Mouse (Mus musculus) mesoderm, embryonic 11.5 days (tissue): ENCODE results near the gene Hspa1b.
"Not testable (repeated sequence)": the region's sequence is repeated elsewhere in the genome, so short reads cannot be mapped to it uniquely, and the experiment has no call there.

ENCODE experiments used
- DNase-seq: peaks from one replicate; pipeline ENCODE4 v3.0.0-alpha.2; 2012; ENCODE audit warnings: low read depth, low spot score

Gene Hspa1b

DNA sequence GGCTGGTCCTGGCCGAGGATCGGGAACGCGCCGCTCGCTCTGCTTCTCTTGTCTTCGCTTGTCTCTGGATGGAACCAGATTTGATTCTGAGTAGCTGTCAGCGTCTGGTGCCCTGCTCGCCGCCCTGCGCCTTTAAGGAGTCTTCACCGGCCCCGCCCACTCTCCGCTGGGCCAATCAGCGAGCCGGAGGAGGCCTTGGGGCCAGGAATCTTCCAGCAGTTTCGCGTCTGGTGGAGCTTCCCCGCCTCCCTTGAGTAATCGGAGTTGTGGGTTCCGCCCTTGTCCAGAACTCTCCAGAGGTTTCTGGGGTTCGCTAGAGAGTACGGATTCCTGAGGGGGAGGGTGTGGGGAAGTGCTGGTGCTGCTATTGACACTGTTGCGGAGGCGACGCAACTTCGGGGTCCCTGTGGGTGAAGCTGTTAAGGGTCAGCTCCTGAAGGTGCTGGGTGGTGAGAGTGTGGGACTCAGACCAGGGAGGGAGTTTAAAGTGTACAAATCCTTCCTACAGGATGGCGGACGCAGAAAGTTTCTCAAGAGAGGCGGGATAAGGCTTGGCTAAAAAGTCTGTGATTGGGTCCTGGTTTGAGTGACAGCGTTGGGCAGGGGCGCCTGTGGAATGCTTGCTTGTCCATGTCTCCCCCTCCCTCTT, at the start of gene Hspa1b:
Gene Hspa1b, minus strand, starts transcription at position 109 of the 649 bp plus-strand sequence.
- DNase-seq: peak; percentile 80

- no peak for DNase-seq
Observed at GRCm38 (mm10) chr17:35007387-35007991, 48.5 kb upstream of the Hspa1b start.

GRCm38 (mm10) chr17:35005902-35006301, 46.9 kb upstream of the Hspa1b start:
- not testable (repeated sequence) for DNase-seq

DNA sequence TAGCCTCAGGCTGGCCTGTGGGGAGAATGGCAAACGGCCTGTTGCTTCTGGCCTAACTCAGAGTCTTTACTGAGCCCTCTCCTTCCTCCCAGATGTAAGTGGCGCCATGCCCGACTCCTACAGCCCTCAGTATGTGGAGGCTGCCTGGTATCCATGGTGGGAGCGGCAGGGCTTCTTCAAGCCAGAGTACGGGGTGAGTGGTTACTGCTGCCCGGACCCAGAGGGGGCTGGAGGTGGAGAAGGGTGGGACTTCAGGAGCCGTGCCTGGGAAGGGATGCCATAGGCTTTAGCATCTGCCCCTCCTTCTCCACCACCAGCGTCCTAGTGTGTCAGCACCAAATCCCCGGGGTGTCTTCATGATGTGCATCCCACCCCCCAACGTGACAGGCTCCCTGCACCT, 46.1 kb upstream of the Hspa1b start:
- DNase-seq: no peak

DNA sequence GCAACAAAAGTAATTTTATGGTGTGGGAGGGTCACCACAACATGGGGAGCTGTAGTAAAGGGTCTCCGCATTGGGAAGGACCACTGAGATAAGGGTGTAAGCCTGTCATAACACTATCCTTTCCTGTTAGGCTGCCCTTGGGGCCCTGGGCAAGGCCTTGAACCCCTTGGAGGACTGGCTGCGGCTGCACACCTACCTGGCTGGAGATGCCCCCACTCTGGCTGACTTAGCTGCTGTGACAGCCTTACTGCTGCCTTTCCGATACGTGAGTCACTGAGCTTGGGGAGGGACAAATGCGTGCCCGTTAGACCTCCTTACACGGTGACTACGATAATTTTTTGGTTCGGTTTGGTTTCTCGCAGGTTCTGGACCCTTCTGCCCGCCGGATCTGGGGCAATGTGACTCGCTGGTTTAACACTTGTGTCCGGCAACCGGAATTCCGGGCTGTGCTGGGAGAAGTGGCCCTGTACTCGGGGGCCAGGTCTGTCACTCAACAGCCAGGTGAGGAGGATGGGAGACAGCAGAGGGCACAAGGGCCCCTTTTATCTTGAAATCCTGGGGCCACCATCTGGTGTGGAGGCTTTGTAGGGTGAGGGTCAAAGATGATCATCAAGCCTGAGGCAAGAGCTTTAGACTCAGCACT, 45.2 kb upstream of the Hspa1b start:
- no peak for DNase-seq

GRCm38 (mm10) chr17:35003022-35003838, 44.2 kb upstream of the Hspa1b start:
- no peak for DNase-seq

DNA sequence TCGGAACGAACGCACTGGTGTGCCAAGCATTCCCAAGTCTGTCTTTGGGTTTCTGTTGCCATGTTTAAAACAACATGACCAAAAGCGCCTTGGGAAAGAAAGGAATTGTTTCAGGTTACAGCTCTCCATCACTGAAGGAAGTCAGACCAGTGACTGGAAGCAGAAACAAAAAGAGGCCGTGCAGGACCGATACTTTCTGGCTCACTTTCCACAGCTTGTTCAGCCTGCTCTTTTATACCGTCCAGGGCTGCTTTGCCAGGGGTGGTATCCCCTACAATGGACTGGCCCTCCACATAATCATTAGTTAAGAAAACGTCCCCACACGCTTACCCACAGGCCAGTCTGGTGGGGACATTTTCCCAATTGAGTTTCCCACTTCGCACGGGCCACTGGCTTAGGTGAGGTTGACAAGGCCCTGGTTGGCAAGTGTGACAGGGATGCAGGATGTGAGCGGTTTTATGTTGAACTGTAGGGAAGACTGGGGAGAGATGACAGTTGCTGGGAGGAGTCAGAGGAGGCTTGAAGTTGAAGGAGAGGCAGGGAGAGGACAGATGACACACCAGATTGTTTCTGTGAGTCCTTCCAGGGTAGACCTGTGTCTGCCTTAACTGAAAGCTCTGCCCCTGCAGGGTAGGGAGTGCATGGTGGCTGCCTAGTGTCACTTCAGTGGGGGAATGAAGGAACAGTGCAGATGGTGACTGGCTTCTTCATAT, 43.3 kb upstream of the Hspa1b start:
- no peak for DNase-seq

DNA sequence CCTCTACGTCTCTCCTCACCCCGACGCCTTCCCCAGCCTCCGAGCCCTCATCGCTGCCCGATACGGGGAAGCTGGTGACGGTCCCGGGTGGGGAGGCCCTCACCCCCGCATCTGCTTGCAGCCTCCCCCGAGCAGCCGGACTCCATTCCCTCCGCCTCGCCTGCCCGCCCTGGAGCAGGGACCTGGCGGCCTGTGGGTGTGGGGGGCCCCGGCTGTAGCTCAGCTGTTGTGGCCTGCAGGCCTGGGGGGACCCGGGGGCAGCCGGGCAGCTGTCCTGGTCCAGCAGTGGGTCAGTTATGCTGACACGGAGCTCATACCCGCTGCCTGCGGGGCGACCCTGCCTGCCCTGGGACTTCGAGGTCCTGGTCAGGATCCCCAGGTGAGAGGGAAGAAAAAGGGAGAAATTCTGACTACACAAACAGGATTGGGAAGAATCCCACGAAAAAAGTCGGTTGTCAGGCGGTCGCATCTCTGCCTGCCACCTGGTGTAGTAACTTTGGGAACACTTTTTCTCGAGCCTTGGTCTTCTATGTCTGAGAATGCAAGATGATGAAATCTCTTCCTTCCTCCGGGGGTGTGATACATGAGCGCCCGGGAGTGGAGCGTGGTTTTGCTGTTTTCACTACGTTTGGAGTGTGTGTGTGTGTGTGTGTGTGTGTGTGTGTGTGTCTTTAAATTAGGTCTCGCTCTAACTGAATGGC, 42.6 kb upstream of the Hspa1b start:
- no peak for DNase-seq

DNA sequence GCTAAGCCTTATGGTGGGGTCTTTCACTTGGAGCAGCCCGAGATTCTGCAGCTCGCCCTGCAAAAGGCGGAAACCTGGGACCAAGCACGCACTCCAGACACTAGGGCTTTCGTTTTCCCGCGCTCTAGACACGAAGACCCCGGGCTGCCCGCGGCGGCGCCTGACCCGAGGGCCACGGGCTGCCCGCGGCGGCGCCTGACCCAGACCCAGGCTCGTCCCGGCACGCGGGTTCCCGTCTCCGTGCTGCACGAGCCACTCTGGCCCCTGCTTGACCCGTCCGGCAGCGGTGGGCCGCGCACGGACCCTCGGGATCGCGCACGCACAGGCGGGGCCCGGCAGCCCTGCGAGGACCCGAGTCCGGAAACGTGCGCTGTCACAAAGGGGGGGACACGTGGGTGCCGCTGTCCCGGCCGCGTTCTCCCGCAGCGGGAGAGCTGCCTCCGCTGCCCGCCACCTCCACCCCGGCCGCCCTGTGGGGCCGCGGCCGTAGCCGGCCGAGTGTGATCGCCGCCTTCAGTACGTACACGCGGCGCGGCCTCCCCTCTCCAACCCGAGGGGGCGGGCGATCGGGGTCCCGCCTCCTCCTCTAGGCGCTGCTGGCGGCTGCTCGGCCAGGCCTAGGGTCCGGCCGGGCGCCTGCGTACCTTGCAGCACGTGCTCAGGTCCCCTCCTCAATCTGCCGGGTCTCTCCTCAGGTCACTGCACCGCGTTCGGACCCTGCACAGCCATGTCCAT, 41.8 kb upstream of the Hspa1b start, which contains the start of gene Vars:
Gene Vars, plus strand, starts transcription at position 271 of the 735 bp plus-strand sequence.
- peak; percentile 92 for DNase-seq

GRCm38 (mm10) chr17:34999871-35000716, 41.1 kb upstream of the Hspa1b start:
- not testable (repeated sequence) for DNase-seq

- no peak for DNase-seq
Observed at GRCm38 (mm10) chr17:34998526-34999430, 39.7 kb upstream of the Hspa1b start.

DNA sequence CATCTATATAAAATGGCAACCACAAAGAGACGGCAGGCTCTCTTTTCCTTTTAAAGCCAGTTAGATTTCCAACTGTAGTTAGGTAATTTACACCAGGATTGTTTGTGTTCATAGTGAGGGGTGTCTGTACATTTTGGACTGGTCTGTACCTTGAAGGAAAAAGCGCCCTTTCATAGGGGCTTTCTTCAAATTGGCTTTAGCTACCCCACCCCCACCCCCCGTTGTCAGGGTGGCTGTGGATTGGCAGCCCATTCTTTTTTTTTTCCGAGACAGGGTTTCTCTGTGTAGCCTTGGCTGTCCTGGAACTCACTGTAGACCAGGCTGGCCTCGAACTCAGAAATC, 38.1 kb upstream of the Hspa1b start:
- no peak for DNase-seq

- DNase-seq: no peak
Observed at GRCm38 (mm10) chr17:34996411-34997141, 37.5 kb upstream of the Hspa1b start.

DNA sequence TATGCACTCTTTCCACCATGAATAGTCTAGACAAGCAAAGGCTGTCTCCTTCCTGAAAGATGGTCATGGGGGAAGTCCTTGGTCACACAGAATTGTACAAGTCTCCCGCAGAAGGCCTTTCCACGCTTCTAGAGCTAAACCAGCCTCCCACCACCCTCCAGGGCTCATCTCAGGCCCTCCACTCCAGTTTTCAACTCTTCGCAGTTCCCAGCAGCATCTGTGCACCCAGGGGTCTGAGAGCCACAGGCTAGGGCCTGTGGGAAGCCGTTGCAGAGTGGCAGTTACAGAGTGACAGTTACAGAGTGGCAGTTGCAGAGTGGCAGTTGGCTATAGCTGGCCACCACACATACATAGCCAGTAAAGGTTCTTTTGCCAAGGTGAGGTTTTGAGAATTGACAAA, 36.9 kb upstream of the Hspa1b start:
- DNase-seq: not testable (repeated sequence)

- not testable (repeated sequence) for DNase-seq
Observed at GRCm38 (mm10) chr17:34995192-34995591, 36.2 kb upstream of the Hspa1b start.

DNA sequence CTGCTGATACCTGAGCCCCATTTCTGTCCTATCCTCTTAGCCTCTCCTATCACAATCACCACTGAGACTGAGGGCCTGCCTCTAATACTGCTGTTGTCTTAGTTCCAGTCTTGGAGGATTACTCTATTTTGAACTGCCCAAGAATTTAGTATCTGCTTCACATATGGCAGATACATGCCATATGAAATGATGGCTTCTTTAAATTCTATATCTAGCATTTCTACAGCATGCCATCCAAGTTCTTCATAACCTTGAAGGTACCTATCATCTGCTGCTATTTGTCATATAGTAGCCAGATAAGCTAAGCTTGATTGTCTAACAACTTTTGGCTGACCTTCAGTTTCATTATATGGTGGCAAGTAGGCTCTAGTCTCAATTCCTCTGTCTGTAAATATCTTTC, 35.7 kb upstream of the Hspa1b start:
- no peak for DNase-seq

DNA sequence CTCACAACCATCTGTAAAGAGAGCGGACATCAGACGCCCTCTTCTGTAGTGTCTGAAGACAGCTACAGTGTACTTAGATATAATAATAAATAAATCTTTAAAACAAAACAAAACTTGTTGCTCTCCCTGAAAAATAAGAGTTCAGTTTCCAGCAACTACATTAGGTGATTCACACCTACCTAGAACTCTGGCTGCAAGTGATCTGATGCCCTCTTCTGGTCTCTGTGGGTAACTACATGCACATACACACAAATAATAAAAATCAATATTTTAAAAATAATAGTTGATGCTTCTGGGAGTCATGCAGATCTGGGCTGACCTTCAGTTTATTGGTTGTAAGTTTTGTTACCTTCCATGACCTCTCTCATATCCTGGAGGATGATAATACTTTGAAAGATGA, 25.2 kb upstream of the Hspa1b start:
- peak; percentile 52 for DNase-seq

- no peak for DNase-seq
Observed at GRCm38 (mm10) chr17:34982328-34982727, 23.3 kb upstream of the Hspa1b start.
